Mouse (Mus musculus) large intestine, adult 2 months (tissue): ENCODE measurements around the gene Smug1. TPM values are rescaled to one million over a fixed set of nuclear protein-coding genes. Genes with fewer than 3 reads are reported as not detected.

Experiments
- DNase-seq: peaks from one replicate; pipeline ENCODE4 v3.0.0-alpha.2; 2012; ENCODE audit warnings: low read depth, low spot score
- WGBS: fragments of 180-500 bp; shearing (Covaris S2); methylation state at CpG from one replicate; pipeline ENCODE4 v1.1.7; 2018; 5-methylcytosine and 5-hydroxymethylcytosine counted together
- polyA plus RNA-seq: library from polyadenylated mRNA; depleted of rRNA; stranded (reverse); fragments of >200 nt; gene quantifications from 2 replicates; pipeline ENCODE4 v1.2.3, GENCODE M21; 2012; rRNA removed

Smug1 gene
- 12.5 and 19.8 TPM in 2 replicates for polyA plus RNA-seq

DNA sequence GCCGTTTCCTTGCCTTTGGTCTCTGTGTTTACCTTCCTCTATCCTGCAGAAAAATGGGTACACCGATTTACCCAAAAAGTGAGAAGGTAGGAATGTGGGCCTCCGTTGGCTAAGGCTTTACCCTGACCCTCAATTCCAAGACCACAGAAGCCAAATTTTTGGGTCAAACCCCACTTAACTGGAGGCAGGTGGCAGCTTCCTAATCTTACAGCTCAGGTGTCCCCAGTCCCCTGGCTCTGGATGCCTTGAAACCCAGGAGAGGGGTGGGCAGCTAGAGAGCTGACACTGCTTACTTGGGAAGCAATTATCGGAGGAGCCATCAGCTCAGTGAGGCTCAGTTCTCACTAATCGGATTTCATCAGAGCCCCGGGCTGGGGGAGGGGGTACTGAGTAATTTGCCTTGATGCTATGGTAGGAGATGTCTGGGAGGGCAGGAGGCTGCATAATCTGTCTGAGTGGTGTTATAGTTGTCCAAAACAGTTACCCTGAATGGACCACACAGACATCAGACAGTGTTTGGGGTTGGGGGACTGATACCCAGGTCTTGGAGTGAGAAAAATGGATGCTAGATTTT, at the start of gene Smug1:
TSS of gene Smug1 (minus strand) at position 51 of the 574 bp plus-strand sequence.
- no peak for DNase-seq
- 67% methylated on average over 6 of the region's 6 CpGs for WGBS

DNA sequence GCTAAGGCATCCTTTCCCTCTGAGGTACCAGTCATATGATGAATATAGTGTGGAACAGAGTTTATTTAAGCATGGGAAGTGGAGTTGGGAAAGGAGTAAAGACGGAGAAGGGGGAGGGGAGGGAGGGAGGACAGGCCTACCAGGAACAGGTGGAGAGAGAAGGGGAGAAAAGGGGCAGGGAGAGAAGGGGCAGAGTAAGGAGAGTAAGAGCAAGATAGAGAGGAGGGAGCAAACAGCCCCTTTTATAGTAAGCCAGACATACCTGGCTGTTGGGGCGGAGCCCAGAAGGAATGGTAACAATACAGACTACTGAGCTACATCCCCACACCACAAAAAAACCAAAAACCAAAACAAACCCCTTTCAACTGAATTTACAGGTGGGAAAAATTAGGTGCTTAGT, 49.2 kb upstream of the Smug1 start:
- no peak for DNase-seq
- 54% methylated on average over 2 of the region's 2 CpGs for WGBS

DNA sequence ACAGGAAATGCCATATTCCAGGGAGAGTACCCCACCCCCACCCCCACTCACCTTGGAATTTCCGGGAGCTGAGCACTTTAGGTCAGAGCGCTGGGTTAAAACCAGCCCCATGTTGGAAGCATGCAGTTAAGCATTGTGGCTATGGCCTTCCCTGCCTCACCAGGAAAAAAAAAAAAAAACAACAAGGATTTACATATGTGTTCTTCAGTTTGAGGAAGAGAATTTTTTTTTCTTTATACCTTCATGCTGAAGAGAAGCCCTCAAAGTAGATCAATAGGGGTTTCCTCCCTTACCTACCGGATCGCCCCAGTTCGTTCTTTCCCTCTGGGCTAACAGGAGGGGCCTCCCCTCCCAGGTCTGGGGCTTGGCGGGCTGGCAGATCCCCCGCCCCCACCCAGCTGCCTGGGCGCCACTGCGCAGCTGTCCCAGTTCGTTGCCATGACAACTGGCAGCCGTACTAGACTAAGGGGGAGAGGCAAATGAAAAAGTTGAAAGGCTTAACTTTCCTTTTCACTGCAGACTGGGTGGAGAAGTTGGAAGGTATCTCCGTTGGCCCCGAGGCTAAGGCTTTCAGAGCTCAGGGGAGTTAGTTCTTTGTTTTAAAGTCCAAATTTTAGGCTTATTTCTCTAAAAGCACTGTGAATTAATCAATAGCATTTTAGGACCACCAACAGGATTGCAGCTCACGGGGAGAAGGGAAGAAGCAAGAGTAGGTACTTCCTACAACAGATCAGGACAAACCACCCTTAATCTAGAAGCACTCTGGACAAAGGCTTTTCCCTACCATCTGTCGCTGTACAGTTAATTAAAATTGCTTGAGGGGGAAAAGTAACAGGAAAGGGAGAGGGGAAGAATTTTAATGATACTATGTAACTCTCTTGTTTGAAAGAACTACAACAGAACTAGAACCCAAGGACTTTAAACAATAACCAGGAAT, 48.3 kb upstream of the Smug1 start:
- WGBS = 1% methylated on average over 15 of the region's 15 CpGs
- DNase-seq = no peak

DNA sequence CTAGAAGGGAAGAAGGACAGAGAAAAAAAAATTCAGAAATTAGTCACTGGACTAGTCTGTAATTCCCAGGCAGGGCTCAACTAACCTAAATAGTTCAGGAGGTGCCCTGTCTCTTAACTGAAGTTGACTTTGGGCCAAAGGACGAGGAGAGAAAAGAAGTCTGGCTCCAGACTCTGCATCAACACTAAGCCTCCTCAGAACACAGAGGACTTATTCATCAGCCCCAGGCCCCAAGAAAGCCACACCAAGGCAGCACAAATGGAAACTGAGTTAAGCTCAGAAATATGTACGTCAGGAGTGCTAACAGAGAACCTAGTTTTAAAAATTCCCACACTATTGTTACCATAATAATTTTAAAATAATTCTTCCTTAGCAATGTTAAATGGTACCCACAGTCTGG, 47.3 kb upstream of the Smug1 start:
- 52% methylated on average over 2 of the region's 2 CpGs for WGBS

DNA sequence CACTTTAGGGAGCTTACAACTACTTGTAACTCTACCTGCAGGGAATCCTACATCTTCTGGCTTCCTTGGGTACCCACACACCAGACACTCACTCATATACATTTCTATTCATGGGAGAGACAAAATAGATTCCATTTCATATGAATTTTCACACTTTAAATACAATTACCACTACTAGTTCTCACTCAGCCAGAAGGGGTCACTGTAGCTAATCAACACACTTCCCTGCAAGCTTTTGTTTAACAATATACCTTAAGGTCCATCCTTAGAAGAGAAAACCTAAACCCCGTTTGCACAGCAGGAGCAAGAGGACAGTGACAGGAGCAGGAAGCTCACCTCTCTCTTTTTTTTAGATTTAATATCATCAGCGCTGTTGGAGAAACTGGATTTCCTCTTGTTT, 38.3 kb upstream of the Smug1 start:
- WGBS = 51% methylated on average over 2 of the region's 2 CpGs

More for the DNA sequence above, 47.3 kb upstream of the Smug1 start:
- DNase-seq = no peak

DNA sequence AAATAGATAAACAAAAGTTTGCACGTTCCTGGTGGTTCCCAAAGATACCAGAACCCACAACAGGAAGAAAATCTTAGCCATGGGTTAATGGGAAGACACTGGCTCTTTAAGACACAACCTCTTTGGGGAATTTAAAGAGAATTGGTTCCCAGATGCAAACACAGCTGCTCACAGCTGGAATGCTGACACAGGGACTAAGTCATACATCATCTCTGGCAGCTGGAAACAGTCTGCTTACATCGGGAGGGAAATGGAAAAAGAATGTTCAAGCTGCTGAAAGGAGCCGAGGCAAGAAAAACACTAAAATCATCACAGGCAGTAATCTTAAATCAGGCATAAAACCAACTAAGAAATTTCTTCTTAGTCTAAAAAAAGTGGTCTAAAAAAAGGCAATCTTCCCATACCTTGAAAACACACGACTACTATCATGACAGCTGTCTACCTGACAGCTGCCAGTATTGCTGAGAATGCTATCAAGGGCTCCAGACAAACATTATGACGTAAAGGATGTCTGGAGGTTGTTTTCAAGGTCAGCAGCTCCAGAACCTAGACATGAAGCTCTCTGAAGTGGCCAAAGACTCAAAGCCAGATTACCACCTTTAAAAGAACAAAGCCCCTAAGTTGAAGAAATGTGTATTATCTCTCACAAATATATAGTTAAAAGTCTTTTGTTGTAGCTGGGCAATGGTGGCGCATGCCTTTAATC, 35.3 kb upstream of the Smug1 start:
- DNase-seq = no peak
- WGBS = 50% methylated on average over 6 of the region's 6 CpGs

More for the DNA sequence above, 38.3 kb upstream of the Smug1 start:
- DNase-seq = no peak

DNA sequence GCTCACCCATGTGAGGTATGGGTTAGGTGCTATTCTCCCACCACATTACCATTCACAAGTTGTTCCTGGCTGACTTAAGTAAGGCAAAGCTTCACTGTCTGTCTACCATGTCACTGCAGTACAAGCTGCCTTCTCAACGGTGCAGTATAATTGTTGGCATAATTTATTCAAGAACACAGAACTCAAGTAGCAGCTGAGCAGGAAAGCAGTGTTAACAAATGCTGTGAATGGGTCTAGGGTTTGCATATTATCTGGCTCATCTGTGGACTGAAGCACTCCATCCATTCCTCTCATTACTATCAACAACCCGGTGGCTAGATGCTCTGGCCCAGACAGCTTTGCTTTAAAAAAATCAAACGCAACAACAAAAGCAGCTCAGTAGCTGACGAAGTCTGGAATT, 30.9 kb upstream of the Smug1 start:
- DNase-seq = no peak
- WGBS = 75% methylated on average over 4 of the region's 4 CpGs

DNA sequence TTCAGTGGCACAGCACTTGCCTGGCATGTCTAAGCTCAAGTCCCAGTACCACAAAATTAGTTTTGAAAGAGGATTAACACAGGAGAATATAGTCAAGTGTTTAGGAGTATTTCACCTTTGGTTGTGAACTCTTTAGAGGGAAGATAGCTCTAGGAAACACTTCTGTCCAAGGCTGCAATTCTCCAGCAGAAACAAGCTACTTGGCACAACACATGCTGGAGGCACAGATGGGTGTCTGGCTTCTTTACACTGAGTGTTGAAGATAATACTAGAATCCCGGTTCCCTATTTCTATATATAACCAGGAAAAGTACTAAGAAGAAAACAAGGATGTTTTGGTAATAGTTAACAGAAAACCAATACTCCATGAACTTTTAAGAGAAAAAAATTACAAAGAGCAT, 29.9 kb upstream of the Smug1 start:
- DNase-seq = no peak
- WGBS = 69% methylated on average over 1 of the region's 1 CpGs

DNA sequence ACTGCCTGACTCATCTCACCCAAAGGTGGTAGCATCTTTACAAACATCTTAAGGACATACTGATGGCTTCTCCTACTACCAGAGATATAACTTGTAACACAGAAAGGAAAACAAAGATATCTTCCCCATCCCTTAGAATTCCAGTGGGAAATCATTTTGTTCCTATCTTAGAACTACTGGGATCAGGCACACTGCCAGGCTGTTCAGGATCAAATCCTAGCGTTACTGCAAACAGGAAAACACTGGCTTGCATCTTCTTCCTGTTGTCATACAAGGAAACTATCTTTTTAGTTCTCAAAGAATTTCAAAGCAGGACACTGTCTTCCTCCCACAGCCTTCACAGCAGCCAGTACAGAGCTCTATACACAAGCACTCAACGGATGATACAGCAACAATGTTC, 26.7 kb upstream of the Smug1 start:
- WGBS = 65% methylated on average over 2 of the region's 2 CpGs

DNA sequence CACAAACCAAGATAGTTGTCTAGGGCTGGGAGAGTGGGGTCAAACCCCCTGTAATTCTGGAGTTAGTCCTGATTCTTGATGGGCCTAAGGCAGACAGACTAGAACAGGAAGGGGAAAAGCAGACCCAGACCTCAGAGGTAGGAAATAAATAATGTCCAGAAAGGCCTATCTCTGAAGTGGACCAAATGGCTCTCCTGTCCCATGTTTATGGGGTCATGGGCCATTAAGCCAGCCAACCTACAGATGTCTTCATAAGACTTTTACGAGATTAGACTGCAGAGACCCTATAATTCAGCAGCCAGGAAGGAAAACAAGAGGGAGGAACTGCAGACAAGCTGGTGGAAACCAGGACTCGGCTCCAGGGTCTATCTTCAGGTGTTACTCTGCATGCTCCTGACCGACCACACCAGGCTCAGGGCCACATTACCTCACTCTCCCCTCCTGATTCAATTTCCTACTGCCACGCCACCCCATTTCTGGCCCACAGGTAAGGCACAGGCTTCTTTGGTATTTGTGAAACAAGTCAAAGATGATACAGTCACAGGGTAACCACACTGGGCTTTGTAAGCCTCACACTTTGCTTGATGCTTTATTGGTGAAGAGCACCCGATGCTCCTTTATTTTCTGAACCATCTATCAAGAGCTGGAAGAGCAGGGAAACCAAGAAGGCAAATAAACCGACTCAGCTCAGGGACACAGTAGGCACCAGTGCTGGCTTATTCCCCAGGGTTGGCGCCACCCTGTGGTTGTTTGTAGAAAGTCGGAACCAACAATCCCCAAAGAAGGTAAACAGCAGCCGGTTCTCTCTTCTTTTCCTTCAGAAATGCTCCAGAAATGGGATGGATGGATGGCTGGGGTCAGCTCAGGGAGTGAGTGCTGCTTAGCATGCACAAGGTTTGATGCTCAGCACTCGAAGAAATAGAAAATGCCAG, 23.9 kb upstream of the Smug1 start:
- WGBS = 53% methylated on average over 10 of the region's 10 CpGs
- no peak for DNase-seq

More for the DNA sequence above, 26.7 kb upstream of the Smug1 start:
- DNase-seq = no peak

DNA sequence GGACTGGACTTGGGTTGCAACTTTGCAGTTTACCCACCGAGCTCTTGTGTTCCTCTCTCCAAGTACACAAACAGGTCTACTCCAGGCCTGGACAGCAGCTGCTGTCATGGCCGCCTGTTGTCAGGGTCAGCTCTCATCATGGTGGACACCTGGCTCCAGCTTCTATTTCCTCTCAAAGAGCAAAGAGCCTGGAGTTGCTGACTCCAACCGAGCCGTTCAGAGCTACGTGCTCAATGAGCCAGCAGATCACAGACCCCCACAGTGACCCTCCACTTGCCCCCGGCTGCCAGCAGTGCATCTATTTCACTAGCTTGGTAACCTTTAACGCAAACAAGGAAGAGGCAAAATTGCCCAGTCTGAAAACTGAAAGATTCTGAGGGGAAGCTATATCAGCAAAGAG, 23.2 kb upstream of the Smug1 start:
- WGBS = 79% methylated on average over 7 of the region's 7 CpGs
- no peak for DNase-seq

DNA sequence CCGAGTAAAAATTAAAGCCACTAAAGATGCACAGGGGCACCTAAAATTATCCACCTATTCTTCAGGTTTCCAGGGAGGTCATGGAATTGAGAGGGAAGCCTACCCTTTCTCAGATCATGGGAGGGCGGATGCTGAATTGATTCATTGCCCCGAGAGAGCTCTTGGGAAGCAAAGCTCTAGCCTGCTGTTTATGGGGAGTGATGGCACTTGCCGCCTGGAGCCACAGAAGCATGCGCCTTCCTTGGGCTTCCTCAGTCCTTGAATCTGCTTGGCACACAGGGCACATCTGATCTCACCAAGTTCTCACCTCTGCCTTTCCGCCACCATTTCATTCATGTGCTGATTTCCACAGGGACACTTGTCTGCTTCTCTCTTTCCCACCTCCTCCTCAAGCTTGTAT, 20.9 kb upstream of the Smug1 start:
- DNase-seq = no peak
- 73% methylated on average over 6 of the region's 6 CpGs for WGBS

DNA sequence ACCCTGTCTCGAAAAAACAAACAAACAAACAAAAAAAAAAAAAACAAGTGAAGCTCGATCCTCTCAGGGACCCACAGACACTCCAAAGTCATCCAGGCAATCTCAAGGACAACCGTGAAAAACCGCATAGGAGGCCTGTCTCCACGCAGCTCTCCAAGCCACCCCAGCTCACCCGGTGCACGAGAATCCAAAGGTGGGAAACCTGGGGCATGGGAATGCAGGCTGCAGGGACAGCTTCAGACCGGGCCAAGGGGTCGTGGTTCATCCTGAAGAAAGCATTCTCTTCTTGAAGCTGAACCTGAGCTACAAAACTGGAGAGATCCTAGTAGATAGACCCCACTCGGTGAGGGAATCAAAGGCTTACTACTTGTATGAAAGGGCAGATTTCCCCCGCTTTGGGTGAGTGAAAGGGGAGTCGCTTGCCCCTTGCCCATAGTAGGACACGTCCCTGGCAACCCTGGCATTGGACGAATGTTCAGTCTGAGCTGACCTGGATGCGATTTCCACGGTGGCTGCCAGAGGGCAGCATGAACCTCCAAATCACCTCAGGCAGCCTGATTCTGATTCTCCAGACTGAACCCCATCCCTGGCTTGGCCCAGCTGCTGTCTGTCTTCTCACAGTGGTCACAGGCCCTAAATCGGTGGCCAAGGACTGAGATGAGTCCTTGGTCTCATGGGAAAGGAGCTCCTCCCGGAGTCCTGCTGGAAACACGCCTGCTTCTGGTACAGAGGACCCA, 18.7 kb upstream of the Smug1 start:
- 41% methylated on average over 19 of the region's 19 CpGs for WGBS
- no peak for DNase-seq

DNA sequence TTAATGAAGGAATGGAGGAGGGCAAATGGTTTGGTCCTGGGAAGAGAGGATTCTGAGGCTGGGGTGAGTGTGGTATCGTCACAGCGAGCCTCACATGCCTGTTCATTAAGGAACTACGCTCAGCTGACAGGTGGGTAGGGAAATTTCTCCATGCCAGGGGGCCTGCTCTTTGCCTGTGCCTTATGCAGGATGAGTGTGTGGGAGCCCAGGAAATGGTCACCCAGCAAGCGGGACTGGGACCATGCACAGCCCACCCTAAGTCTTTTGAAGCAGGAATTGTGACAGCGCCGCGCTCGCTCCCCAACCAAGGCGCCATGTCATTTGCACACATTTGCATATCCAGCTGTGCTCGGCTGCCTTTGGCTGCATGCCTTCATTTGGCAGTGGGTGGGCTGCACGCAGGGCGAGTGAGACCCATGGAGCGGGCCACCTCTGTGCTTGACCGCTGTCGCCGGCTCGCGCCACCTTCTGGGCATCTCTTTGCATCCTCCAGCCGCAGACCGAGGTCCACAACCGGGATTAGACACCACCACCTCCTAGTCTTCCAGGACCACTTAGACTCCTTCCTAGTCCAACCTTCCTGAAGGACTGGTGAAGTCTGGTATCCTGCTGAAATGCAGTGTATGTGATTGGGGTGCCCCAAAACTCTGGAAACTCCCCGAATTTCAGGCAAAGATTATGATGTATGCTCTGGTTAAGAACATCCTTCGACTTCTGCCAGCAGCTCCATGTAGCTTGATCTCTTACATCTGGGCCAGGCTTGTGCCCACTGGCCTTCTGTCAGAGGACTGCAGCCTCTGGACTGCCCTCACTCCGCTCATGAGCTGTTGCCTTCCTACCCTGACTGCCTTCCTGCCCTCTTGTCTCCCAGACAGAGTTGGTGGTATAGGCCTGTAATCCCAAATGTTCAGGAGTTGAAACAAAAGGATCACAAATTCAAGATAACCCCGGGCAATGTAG, 17.0 kb upstream of the Smug1 start:
- 18% methylated on average over 25 of the region's 25 CpGs for WGBS

DNA sequence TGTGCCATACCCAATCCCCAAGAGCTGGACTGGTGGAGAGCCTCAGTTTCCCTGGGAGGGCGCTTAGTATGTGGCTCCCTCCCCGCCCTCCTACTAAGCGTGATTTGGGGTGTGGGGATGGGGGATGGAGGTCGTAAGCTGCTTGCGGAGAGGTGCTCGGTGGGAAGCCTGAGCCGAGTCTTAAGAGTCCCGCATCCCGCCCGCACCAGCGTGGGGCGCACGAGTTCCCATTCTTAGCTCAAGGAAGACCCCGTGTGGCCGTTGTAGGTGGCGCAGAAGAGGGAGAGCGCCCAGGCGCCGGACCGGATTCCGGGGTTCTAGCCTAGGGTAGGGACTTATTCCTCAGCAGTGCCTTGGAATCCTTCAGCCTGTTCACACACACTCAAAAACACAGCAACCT, 16.2 kb upstream of the Smug1 start:
- 1% methylated on average over 21 of the region's 21 CpGs for WGBS
- DNase-seq = no peak

More for the DNA sequence above, 17.0 kb upstream of the Smug1 start:
- no peak for DNase-seq

DNA sequence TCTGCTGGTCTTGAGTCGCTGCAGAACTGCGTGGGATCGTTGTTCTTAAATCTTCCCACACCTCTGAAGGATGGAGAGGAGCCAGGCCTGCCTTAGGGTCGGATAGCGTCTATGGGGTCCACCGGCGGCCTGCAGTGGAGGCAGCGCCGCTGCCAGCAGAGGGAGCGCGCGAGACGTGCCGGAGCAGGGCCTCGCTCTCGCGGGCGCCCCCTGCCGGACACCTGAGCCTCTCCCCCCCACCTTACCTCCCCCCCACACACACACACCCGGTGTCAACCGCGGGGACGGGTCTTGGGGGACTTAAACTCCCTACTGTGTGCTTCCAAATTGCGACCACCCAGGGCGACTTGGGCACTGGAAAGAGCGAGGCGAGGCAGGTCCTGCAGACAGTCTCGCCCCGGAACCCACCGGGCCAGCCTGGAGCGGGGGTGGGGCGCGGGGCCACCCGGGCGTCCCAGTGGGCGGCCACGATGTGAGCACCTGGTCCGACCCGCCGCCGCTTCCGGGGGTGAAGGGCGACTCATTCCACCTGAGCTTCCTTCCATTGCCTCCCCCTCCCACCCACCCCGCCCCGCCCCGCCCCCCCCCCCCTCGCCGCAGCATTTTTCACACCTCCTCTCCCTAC, 15.4 kb upstream of the Smug1 start:
- DNase-seq = peak; percentile 45
- WGBS = 1% methylated on average over 47 of the region's 48 CpGs

DNA sequence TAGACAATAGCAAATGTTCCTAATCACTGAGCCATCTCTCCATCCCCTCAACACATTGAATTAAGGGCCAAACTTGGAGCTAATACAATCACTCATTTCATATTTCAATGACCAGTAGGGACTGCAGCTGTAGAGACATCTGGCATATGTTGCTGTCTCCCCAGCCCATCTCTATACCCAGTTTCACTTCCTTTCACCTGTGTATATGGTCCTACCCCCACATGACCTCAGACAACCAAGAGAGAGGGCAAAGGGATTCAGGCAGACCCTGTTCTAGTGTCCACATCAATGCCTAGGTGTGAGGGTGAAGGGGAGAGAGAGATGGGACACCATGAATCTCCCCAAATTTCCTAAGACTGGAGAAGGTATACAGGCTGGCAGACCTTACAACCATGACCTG, 13.5 kb upstream of the Smug1 start:
- DNase-seq = no peak
